Mouse (Mus musculus) layer of hippocampus, postnatal 36 days (tissue): ENCODE results near the gene 3100002H09Rik. TPM values are rescaled to one million over a fixed set of nuclear protein-coding genes. Genes with fewer than 3 reads are reported as not detected.

Source experiments
- DNase-seq, 2 experiments: peaks; one replicate each; pipeline ENCODE4 v3.0.0; 2022
- total RNA-seq, 2 experiments: library from RNA; stranded (reverse); gene quantifications; 2 replicates each; pipeline ENCODE4 v1.2.3; 2021

Gene 3100002H09Rik
- 1 to 10 TPM; 1.1 to 1.4 TPM for total RNA-seq

GRCm38 (mm10) chr4:124610703-124611102 lies at the start of gene 3100002H09Rik:
Gene 3100002H09Rik, minus strand, starts transcription at chr4:124610803.
- no peak for DNase-seq

DNA sequence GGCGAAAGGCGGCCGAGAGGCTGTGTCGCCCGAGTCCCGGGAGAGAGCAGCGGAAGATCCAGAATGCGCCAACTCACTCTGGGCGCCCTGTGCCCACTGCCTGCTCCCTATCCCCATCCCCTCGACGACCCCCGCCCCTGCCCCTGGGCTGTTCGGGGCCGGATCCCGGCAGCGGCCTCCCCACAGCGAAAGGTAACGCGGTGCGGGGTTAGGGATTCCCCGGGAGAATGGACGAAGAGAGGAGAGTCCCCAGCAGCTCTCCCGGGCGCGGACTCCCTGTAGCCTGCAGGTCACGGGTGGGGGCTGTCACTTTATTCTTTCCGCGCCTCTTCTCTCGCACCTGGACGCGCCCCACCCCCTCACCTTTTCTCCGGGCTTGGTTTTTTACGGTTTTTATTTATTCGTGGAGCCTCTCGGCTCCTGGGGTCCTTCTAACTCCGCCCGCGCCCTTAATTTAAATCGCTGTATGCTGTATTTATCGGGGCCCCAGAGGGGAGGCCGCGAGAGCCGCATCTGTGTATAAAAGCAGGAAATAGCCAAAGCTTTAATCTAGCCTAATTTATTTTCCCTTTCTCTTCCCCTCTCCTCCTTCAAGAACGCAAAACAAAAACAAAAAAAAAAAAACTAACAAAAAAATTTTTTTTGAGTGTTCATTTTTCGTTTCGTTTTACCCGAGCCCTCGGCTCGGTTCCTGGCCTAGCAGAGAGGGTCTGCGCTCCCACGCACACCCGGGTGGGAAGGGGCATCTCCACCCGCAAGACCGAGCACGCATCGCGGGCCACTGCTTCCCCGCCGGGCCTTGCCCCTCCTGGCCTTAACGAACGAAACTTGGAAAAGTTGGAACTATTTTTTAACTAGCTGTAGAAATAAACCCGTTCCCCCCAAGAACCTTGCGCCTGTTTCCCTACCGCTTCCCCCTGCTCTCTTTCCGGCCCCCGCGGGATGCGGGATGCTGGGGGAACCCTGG lies 48.9 kb upstream of the 3100002H09Rik start:
- no peak for DNase-seq

DNA sequence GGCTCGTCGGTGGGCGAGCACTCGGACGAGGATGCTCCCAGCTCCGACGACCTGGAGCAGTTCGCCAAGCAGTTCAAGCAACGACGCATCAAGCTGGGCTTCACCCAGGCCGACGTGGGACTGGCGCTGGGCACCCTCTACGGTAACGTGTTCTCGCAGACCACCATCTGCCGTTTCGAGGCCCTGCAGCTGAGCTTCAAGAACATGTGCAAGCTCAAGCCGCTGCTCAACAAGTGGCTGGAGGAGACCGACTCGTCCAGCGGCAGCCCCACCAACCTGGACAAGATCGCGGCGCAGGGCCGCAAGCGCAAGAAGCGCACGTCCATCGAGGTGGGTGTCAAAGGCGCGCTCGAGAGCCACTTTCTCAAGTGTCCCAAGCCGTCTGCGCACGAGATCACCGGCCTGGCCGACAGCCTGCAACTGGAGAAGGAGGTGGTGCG lies 47.8 kb upstream of the 3100002H09Rik start:
- DNase-seq, result no peak

GRCm38 (mm10) chr4:124657781-124658180 lies 47.2 kb upstream of the 3100002H09Rik start:
- no peak for DNase-seq

DNA sequence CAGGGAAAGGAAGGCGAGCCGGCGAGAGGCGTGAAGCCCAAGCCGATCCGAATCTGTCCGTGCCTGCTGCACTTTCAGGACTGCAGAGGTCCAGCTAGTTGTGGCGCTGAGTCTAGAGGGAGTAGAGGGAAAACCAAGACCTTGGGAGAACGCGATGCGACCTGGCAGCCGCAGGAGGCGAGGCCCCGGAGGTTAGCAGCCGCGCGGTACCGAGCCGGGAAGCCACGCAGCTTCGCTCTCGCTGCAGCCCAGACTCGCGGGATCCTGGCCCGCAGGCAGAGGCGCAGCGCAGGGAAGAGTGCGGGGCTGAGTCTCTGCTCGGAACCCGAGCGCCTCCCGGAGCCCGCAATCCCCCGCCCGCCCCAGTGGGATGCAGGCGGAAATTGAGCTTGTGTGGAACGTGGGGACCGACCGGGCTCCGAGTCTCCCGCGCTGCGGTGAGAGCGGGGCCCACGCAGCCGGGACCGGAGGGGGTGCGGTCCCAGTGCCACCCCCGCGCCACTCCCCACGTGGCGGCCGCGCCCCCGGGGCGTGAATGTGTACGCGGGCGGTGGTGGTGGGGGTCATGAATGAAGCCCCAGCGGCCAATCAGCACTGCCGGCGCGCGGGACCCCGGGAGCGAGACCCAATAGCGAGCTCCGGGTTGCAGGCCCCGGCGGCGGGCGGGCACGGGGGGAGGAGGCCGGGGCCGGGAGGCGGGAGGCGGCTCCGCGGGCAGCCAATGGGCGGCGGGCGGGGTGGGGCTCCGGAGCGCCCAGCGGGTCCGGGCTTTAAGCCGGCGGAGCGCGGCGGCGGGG lies 46.4 kb upstream of the 3100002H09Rik start:
- DNase-seq, result peak; percentile 87 to 89

DNA sequence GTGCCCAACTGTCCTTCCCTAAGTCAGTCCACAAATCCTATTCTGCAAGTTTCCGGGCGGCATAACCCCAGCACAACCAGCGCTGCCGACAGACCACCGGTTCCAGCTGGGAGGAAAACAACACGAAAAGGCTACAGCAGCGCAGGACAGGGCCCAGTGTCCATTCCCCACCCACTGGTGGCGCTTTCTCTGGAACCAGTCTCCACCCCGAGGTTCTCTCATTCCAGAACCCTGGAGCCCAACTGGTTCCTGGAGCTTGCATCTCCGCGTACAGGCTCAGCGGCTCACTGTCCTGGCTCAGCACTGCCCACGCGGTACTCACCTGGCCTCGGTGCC lies 45.9 kb upstream of the 3100002H09Rik start, which contains the start of gene Pou3f1:
Gene Pou3f1, plus strand, starts transcription at position 290 of the 336 bp plus-strand sequence.
- no peak for DNase-seq

DNA sequence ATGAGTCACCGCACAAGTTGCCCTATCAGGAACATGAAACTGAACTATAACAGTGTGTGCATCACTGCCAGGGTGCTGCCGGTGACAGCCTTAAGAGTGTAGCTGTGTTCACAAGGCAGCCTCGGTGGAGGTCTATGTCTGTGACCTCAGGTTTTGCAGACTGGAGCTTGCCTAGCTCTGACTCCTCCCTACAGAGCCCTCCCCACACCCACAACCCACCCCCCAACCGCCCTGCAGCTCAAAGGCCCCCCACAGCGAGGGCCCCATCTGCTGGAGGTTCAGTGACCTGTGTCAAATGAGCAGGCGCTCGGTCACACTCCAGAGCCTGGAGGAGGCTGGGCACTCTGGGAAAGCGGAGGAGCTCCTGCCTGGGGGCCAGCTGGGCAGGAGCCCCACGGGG lies 42.3 kb upstream of the 3100002H09Rik start:
- no peak for DNase-seq

- no peak for DNase-seq
Measured at GRCm38 (mm10) chr4:124647909-124648308, 37.3 kb upstream of the 3100002H09Rik start.

DNA sequence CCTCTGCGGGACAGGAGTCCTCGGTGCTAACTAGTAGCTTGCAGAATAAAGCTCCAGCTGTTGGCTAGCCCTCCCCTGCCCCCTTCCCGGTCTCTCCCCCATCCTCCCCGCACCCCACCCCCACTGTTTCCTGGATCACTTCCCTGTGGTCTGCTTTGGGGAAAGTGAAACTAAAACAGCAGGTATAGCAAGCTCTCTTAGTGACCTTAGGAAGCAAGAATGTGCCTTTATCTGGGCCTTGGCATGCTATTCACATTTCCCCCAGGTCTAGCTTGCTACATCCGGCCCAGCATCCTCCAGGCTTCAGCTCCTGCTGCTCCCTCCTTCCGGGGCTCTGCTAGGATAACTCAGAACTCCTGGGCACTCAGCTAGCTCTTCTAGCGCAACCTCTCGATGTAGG lies 36.0 kb upstream of the 3100002H09Rik start:
- no peak for DNase-seq

GRCm38 (mm10) chr4:124644974-124645433 lies 34.4 kb upstream of the 3100002H09Rik start:
- no peak for DNase-seq

DNA sequence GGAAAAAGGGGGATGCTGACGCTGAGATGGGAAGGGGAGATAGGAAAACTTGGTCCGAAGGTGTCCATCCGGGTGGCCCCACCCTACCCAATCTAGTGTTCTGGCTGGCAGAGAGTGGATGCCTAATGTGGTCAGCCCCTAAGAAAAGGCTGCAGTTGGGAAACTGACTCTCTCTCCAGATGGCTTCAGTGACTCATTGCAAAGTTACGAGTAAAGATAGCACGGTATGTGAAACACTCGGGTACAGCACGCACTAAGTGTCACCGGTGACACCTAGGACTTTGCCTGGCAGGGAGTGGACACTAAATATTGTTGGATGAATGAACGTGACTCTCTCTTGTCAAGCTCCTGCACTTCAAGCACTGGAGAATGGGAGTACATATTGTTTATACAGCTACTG lies 33.3 kb upstream of the 3100002H09Rik start:
- no peak for DNase-seq

GRCm38 (mm10) chr4:124639715-124640114 lies 29.1 kb upstream of the 3100002H09Rik start:
- DNase-seq, result no peak

- no peak for DNase-seq
Measured at GRCm38 (mm10) chr4:124633281-124633680, 22.7 kb upstream of the 3100002H09Rik start.

DNA sequence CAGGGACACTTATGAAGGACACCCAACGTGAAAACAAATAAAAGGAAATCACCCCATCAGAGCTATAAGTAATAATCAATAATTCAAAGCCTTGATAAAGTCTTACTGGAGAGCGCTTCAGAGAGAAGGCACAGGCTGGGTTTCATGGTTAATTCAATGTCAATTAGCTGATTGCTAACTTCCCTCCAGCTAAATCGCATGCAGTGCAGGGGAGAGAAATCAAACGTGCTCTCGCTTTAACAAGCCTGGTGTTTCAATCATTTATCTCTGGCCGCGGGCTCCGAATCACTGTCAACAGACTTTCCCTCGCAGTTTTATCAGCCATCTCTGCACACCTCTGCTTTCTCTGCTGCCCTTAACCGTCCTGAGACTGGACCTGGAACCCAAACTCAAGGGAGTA lies 22.3 kb upstream of the 3100002H09Rik start:
- no peak for DNase-seq

- DNase-seq, result no peak
Measured at GRCm38 (mm10) chr4:124631456-124631855, 20.9 kb upstream of the 3100002H09Rik start.

GRCm38 (mm10) chr4:124626836-124627235 lies 16.2 kb upstream of the 3100002H09Rik start:
- no peak for DNase-seq

GRCm38 (mm10) chr4:124624111-124624581 lies 13.5 kb upstream of the 3100002H09Rik start:
- peak; percentile 36 to 51 for DNase-seq

GRCm38 (mm10) chr4:124622566-124622965 lies 12.0 kb upstream of the 3100002H09Rik start:
- DNase-seq, result no peak

GRCm38 (mm10) chr4:124621406-124621805 lies 10.8 kb upstream of the 3100002H09Rik start:
- no peak for DNase-seq

DNA sequence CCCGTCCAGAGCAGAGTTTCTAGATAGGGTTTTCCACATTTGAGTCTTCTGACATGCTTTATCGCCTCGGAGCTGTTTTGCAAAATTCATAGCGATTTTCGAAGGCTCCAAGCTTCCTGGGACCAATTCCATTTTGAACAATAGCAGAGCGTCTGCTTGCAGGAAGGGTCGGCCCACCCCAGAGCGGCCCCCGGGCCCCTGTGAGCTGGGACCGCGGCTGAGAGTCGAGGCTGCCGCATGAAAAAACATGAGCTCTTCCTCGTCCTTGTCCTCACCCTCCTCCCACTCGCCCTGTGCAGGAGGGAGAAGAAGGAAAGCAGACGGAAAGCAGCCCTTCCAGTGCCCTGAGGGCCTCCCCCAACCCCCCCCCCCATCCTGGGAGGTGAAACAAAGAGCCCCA lies 8.0 kb upstream of the 3100002H09Rik start:
- no peak for DNase-seq

GRCm38 (mm10) chr4:124616636-124617035 lies 6.0 kb upstream of the 3100002H09Rik start:
- DNase-seq, result no peak

- no peak for DNase-seq
Measured at GRCm38 (mm10) chr4:124615986-124616385, 5.4 kb upstream of the 3100002H09Rik start.

GRCm38 (mm10) chr4:124615406-124615960 lies 4.9 kb upstream of the 3100002H09Rik start:
- DNase-seq, result no peak
